Mouse (Mus musculus): ENCODE data around the gene Polr1a. TPM values are rescaled to one million over a fixed set of nuclear protein-coding genes. Genes with fewer than 3 reads are reported as not detected.

The Polr1a gene
- total RNA-seq, 4 experiments from 2014 or later = 47.4 to 54.6 (median 49.7) TPM

GRCm38 (mm10) chr6:71949721-71950120 lies 40.9 kb downstream of the Polr1a start:
- DNase-seq (ENCODE audit: low spot score) = peak; percentile 61

- peak; percentile 67 for DNase-seq (ENCODE audit: low spot score)
Observed at GRCm38 (mm10) chr6:71950592-71950991, 41.7 kb downstream of the Polr1a start.

- no peak for DNase-seq (ENCODE audit: low spot score)
Observed at GRCm38 (mm10) chr6:71951192-71951591, 42.3 kb downstream of the Polr1a start.

GRCm38 (mm10) chr6:71962119-71962518 lies 53.3 kb downstream of the Polr1a start:
- no peak for DNase-seq (ENCODE audit: low spot score)

- no peak for DNase-seq (ENCODE audit: low spot score)
Observed at GRCm38 (mm10) chr6:71962706-71963105, 53.9 kb downstream of the Polr1a start.

- no peak for DNase-seq (ENCODE audit: low spot score)
Observed at GRCm38 (mm10) chr6:71963561-71963960, 54.7 kb downstream of the Polr1a start.

- DNase-seq (ENCODE audit: low spot score) = no peak
Observed at GRCm38 (mm10) chr6:71966683-71967303, 57.9 kb downstream of the Polr1a start.

- DNase-seq (ENCODE audit: low spot score) = no peak
Observed at GRCm38 (mm10) chr6:71967847-71968246, 59.0 kb downstream of the Polr1a start.

- no peak for DNase-seq (ENCODE audit: low spot score)
Observed at GRCm38 (mm10) chr6:71969459-71969858, 60.6 kb downstream of the Polr1a start.

GRCm38 (mm10) chr6:71970154-71970553 lies 61.3 kb downstream of the Polr1a start:
- no peak for DNase-seq (ENCODE audit: low spot score)

- no peak for DNase-seq (ENCODE audit: low spot score)
Observed at GRCm38 (mm10) chr6:71976592-71976991, 67.7 kb downstream of the Polr1a start.

GRCm38 (mm10) chr6:71980165-71980564 lies 71.3 kb downstream of the Polr1a start:
- DNase-seq (ENCODE audit: low spot score) = no peak

- no peak for DNase-seq (ENCODE audit: low spot score)
Observed at GRCm38 (mm10) chr6:71980587-71980986, 71.7 kb downstream of the Polr1a start.

GRCm38 (mm10) chr6:71981450-71981849 lies 72.6 kb downstream of the Polr1a start:
- no peak for DNase-seq (ENCODE audit: low spot score)

GRCm38 (mm10) chr6:71985984-71986383 lies 77.1 kb downstream of the Polr1a start:
- no peak for DNase-seq (ENCODE audit: low spot score)

- peak; percentile 31 for DNase-seq (ENCODE audit: low spot score)
Observed at GRCm38 (mm10) chr6:71987546-71988248, 78.8 kb downstream of the Polr1a start.

- no peak for DNase-seq (ENCODE audit: low spot score)
Observed at GRCm38 (mm10) chr6:71989647-71990351, 80.9 kb downstream of the Polr1a start.

- no peak for DNase-seq (ENCODE audit: low spot score)
Observed at GRCm38 (mm10) chr6:71990371-71990837, 81.6 kb downstream of the Polr1a start.

GRCm38 (mm10) chr6:71991190-71991932 lies 82.5 kb downstream of the Polr1a start:
- DNase-seq (ENCODE audit: low spot score) = no peak

- no peak for DNase-seq (ENCODE audit: low spot score)
Observed at GRCm38 (mm10) chr6:71991933-71992325, 83.1 kb downstream of the Polr1a start.

GRCm38 (mm10) chr6:71994004-71994403 lies 85.2 kb downstream of the Polr1a start:
- no peak for DNase-seq (ENCODE audit: low spot score)

GRCm38 (mm10) chr6:71995081-71995480 lies 86.2 kb downstream of the Polr1a start:
- DNase-seq (ENCODE audit: low spot score) = no peak

Measured in heart, adult 8-10 months (tissue).